Mouse (Mus musculus) heart, adult 2 months (tissue): ENCODE measurements at regions not wholly inside any gene's neighbourhood (a gene's known extent, or its start where the extent isn't known, plus 50 kb on each side); places are given as distances from the start of the nearest gene placed in this dataset.

ENCODE experiments used
- DNase-seq, 2 experiments: peaks; one replicate each; pipeline ENCODE4 v3.0.0; 2021
- H3K27ac ChIP-seq: fragments of 200-600 bp; 2 replicates; pipeline ENCODE4 v1.8.1; 2022
- H3K27me3 ChIP-seq: fragments of 200-500 bp; 2 replicates; pipeline ENCODE4 v1.6.1; 2012; ENCODE audit warnings: mild to moderate bottlenecking, low read length, inconsistent platforms, mixed read lengths; ENCODE audit not compliant: control insufficient read depth, insufficient read depth
- H3K36me3 ChIP-seq: fragments of 200-500 bp; 2 replicates; pipeline ENCODE4 v1.6.1; 2012; ENCODE audit warnings: low read length, inconsistent platforms; ENCODE audit not compliant: control insufficient read depth, insufficient read depth
- H3K4me1 ChIP-seq: fragments of 200-500 bp; 2 replicates; pipeline ENCODE4 v1.6.1; 2011; ENCODE audit warnings: low read length; ENCODE audit not compliant: control insufficient read depth, insufficient read depth
- H3K4me3 ChIP-seq: fragments of 200-600 bp; 2 replicates; pipeline ENCODE4 v1.8.1; 2022
- H3K79me2 ChIP-seq: fragments of 200-500 bp; replicated peaks from 2 replicates; pipeline ENCODE4 v1.6.1; 2012; ENCODE audit warnings: mild to moderate bottlenecking, inconsistent platforms, low read length, moderate library complexity, mixed read lengths; ENCODE audit not compliant: control insufficient read depth, insufficient read depth
- H3K9ac ChIP-seq: fragments of 200-500 bp; 2 replicates; pipeline ENCODE4 v1.6.1; 2012; ENCODE audit warnings: low read depth, mild to moderate bottlenecking, control low read depth, inconsistent platforms, low read length, mixed read lengths
- CTCF ChIP-seq: fragments of 200-600 bp; IDR thresholded peaks from 2 replicates; pipeline ENCODE4 v1.8.1; 2022; ENCODE audit warnings: antibody characterized with exemption, mild to moderate bottlenecking, moderate library complexity
- EP300 ChIP-seq: fragments of 200-500 bp; IDR thresholded peaks from 2 replicates; pipeline ENCODE4 v1.6.1; 2011; ENCODE audit warnings: low read depth, low read length, control low read depth; ENCODE audit not compliant: insufficient read depth
- POLR2A ChIP-seq: fragments of 200-500 bp; IDR thresholded peaks from 2 replicates; pipeline ENCODE4 v1.6.1; 2011; ENCODE audit warnings: mild to moderate bottlenecking, low read depth, low read length, control low read depth; ENCODE audit not compliant: insufficient read depth
- WGBS: fragments of 180-500 bp; shearing (Covaris S2); methylation state at CpG from one replicate; pipeline ENCODE4 v1.1.7; 2018; 5-methylcytosine and 5-hydroxymethylcytosine counted together
- intact Hi-C: fragments of 180-260 bp; cut with DNase I; formaldehyde crosslinking; loops from one replicate; pipeline ENCODE4 v1.15.1; 2025

DNA sequence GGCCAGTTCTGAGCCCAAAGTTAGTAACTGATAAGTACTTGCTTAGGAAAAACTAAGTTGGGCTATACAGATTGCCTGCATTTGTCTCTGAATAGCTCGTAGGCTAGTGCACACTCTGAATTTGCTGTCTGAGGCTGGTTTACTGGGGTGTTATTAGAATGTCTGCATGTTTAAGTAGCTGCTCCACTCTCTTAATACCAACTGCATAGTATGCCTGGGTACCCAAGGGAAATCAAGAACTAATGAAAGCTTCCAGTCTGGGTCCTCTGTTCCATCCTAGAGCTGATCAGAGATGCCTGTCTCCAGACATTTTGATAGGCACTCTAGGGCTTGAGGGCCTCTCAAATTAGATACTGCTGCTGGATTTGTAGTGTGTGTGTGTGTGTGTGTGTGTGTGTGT lies 537.6 kb downstream of the Bcl11a start:
- no peak overlapping the region for H3K4me3 ChIP-seq
- TF ChIP-seq CTCF, result no peak
- TF ChIP-seq POLR2A, result no peak
- no peak for TF ChIP-seq EP300
- no peaks in the 10 kb centered on the region for H3K79me2 ChIP-seq
- no peak overlapping the region for H3K27ac ChIP-seq
- DNase-seq, result no peak
- intact Hi-C loops, result no loop called here
- no peaks in the 10 kb centered on the region for H3K27me3 ChIP-seq
- no peaks in the 10 kb centered on the region for H3K4me1 ChIP-seq
- H3K36me3 ChIP-seq, result no peaks in the 10 kb centered on the region
- H3K9ac ChIP-seq, result no peak overlapping the region
- WGBS, result 79% methylated on average over 1 of the region's 1 CpGs

DNA sequence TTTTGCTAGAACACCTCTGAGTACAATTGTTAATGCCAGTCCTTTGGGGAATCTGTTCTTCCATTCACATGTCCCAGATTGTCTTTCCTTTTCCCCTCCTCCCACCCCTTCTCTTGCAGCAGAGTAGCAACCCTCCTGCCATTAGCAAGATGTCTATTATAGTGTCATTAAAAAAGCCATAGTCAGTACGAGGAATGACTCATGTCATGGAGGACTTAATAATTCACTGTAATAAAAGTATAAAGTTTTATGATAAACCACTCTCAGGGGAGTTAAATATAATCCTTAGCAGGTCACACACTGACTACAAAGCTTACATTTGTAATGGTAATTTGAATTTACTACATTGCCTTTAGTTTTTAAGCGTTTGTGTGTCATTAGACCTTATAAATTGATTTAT lies 540.7 kb downstream of the Bcl11a start:
- H3K36me3 ChIP-seq, result no peaks in the 10 kb centered on the region
- no peaks in the 10 kb centered on the region for H3K27me3 ChIP-seq
- no peak overlapping the region for H3K9ac ChIP-seq
- H3K4me3 ChIP-seq, result no peak overlapping the region
- whole genome bisulfite sequencing, result 60% methylated on average over 2 of the region's 2 CpGs
- no peaks in the 10 kb centered on the region for H3K79me2 ChIP-seq
- DNase-seq, result no peak
- TF ChIP-seq EP300 (no peak), POLR2A (no peak), CTCF (no peak)
- no peak overlapping the region for H3K27ac ChIP-seq
- H3K4me1 ChIP-seq, result no peaks in the 10 kb centered on the region
- intact Hi-C loops, result no loop called here

DNA sequence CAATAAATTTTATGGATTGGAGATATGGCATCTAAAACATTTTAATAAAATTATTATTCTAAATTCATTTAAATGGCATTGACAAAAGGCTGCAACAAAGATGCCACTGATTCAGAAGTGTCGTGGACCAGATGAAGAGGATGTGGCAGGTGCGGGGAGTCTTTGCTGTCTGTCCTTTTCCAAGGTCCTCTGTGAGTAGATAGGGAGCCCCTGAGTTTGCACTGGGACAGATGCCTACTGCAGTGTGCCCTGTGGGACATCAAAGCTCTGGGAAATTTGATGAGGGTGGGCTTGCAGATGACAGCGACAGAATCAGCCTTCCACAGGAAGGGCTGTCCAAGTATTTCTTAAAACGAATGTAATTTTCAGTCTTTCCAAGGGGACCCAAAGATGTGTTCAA lies 541.2 kb downstream of the Bcl11a start:
- no peak overlapping the region for H3K27ac ChIP-seq
- DNase-seq, result no peak
- TF ChIP-seq CTCF, result no peak
- TF ChIP-seq EP300, result no peak
- TF ChIP-seq POLR2A, result no peak
- H3K4me3 ChIP-seq, result no peak overlapping the region
- no peaks in the 10 kb centered on the region for H3K4me1 ChIP-seq
- H3K9ac ChIP-seq, result no peak overlapping the region
- 77% methylated on average over 4 of the region's 4 CpGs for WGBS
- H3K27me3 ChIP-seq, result no peaks in the 10 kb centered on the region
- intact Hi-C loops, result no loop called here
- H3K36me3 ChIP-seq, result no peaks in the 10 kb centered on the region
- H3K79me2 ChIP-seq, result no peaks in the 10 kb centered on the region

DNA sequence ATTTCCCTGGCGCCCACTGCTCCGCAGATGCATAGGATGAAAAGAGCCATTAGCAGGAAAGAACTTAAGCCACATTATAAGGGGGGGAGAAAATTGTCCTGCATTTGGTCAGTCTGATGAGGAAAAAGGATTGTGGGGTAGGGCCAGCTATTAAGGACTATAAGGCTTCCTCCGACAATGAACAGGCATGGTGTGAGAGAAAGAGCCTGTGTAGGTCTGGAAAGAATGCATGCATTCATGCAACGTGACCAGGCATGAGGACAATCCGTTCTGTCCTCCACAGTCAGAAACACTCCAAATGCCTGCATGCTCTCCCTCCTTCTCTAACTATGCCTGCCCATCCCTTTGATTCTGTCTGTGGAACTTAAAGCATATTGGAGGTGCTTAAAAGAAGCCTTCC lies 550.8 kb downstream of the Bcl11a start:
- H3K27me3 ChIP-seq, result no peaks in the 10 kb centered on the region
- intact Hi-C loops, result loop anchor here (1.0 kb wide), 1 partner anchor 15 kb away; no protein-coding TSS in a partner anchor
- DNase-seq, result no peak
- no peak overlapping the region for H3K4me3 ChIP-seq
- no peak overlapping the region for H3K9ac ChIP-seq
- H3K27ac ChIP-seq, result peak overlapping the region; percentile 47; the same call in 1 of the 2 replicates
- TF ChIP-seq EP300 (no peak), POLR2A (no peak), CTCF (no peak)
- H3K36me3 ChIP-seq, result no peaks in the 10 kb centered on the region
- no peaks in the 10 kb centered on the region for H3K4me1 ChIP-seq
- H3K79me2 ChIP-seq, result no peaks in the 10 kb centered on the region
- WGBS, result 67% methylated on average over 5 of the region's 5 CpGs

DNA sequence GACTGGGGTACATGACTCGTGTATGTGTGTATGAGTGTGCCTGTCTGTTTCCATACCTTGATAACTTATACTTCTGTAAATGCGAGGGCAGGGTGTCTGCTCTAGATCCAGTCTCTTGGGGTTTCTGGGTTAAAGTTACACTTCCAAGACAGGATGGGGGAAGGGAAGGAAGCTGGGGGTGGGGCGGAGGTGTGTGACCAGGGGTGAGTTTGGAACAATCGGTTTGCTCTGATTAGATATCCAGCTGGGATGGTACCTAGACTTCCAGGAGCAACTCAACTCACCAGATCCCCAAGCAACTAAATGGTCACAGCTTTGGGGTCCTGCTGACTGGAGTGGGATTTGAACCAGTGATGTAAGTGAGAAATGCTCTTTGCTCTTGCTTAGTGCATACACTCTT lies 551.6 kb downstream of the Bcl11a start:
- Histone ChIP-seq H3K36me3 (no peaks in the 10 kb centered on the region), H3K27ac (peak overlapping the region; percentile 47), H3K4me3 (no peak overlapping the region), H3K79me2 (no peaks in the 10 kb centered on the region), H3K4me1 (no peaks in the 10 kb centered on the region), H3K27me3 (no peaks in the 10 kb centered on the region), H3K9ac (no peak overlapping the region)
- DNase-seq, result peak; percentile 27 to 32
- intact Hi-C loops, result loop anchor here (1.0 kb wide), 1 partner anchor 14 kb away; no protein-coding TSS in a partner anchor
- 42% methylated on average over 4 of the region's 4 CpGs for WGBS
- TF ChIP-seq POLR2A, result no peak
- TF ChIP-seq CTCF, result no peak

DNA sequence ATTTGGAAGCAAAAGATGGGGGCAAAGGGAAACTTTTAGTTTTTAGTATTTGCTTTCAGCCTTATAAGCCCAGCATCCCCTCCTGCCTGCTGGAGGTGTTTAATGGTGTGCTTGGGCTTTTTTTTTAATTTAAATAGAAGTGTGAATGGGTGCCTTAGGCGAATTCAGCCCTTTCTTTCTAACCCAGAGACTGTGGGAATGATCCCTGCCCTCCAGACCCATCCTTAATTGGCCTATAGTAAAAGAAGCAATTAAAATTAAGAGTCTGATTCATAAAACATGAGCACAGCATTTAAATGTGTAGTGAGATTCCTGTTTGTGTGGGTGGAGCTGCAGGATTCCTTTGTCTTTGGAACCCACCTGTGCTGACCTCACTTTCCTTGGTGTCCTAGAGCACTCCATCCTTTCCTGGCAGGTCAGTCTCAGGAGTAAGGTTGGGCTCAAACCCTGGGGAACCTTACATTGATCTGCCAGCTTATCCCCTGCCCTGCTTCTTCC lies 552.6 kb downstream of the Bcl11a start:
- Histone ChIP-seq H3K79me2 (no peaks in the 10 kb centered on the region), H3K4me1 (no peaks in the 10 kb centered on the region), H3K9ac (no peak overlapping the region), H3K4me3 (no peak overlapping the region), H3K36me3 (no peaks in the 10 kb centered on the region), H3K27me3 (no peaks in the 10 kb centered on the region), H3K27ac (no peak overlapping the region; the same call in 1 of the 2 replicates)
- intact Hi-C loops, result no loop called here
- 67% methylated on average over 1 of the region's 1 CpGs for WGBS
- TF ChIP-seq EP300 (no peak), CTCF (no peak), POLR2A (no peak)
- DNase-seq, result no peak

DNA sequence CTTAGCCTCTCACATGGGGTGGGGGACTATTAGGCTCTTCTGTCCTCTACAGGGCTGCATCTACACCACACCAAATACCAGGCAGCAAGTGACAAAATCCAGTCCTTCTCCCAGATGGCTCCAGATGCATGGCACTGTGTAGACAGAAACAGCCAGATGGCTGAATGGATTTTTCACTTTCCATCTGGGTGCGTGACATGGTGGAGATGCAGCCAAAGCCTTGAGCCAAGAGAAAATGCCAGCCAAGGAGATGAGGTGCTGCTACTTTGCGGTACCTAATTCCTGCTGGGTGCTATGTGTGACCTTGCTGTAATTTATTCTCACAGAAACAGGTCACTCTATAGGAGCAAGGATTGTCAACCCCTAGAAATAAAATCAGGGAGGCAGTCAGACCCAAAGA lies 553.8 kb downstream of the Bcl11a start:
- Histone ChIP-seq H3K27me3 (no peaks in the 10 kb centered on the region), H3K9ac (no peak overlapping the region), H3K4me3 (no peak overlapping the region), H3K36me3 (no peaks in the 10 kb centered on the region), H3K27ac (peak overlapping the region; percentile 33; the same call in 1 of the 2 replicates), H3K79me2 (no peaks in the 10 kb centered on the region), H3K4me1 (no peaks in the 10 kb centered on the region)
- no peak for DNase-seq
- TF ChIP-seq POLR2A (no peak), CTCF (no peak), EP300 (no peak)
- intact Hi-C loops, result no loop called here
- 87% methylated on average over 2 of the region's 2 CpGs for WGBS
